Mouse (Mus musculus) thymus, adult 2 months (tissue): ENCODE measurements around the gene Tnfrsf14. TPM values are rescaled to one million over a fixed set of nuclear protein-coding genes. Genes with fewer than 3 reads are reported as not detected.

Source experiments
- DNase-seq: peaks from one replicate; pipeline ENCODE4 v3.0.0; 2021
- H3K27ac ChIP-seq: fragments of 200-500 bp; 2 replicates; pipeline ENCODE4 v1.5.1; 2012; ENCODE audit warnings: low read length, control low read depth; ENCODE audit not compliant: control insufficient read depth, insufficient read depth
- H3K27me3 ChIP-seq: fragments of 200-500 bp; 2 replicates; pipeline ENCODE4 v1.6.1; 2012; ENCODE audit warnings: mild to moderate bottlenecking, low read length, moderate library complexity, mixed read lengths; ENCODE audit not compliant: control insufficient read depth, insufficient read depth
- H3K36me3 ChIP-seq: fragments of 200-500 bp; 2 replicates; pipeline ENCODE4 v1.6.1; 2012; ENCODE audit warnings: mild to moderate bottlenecking, low read length, moderate library complexity; ENCODE audit not compliant: control insufficient read depth, insufficient read depth
- H3K4me1 ChIP-seq: fragments of 200-500 bp; replicated peaks from 2 replicates; pipeline ENCODE4 v1.6.1; 2012; ENCODE audit warnings: low read length; ENCODE audit not compliant: control insufficient read depth, insufficient read depth
- H3K4me3 ChIP-seq: fragments of 200-500 bp; 2 replicates; pipeline ENCODE4 v1.5.1; 2012; ENCODE audit warnings: mild to moderate bottlenecking, low read length, control low read depth, moderate library complexity; ENCODE audit not compliant: control insufficient read depth, insufficient read depth
- CTCF ChIP-seq: fragments of 200-500 bp; IDR thresholded peaks from 2 replicates; pipeline ENCODE4 v1.5.1; 2012; ENCODE audit warnings: mild to moderate bottlenecking, control low read depth, low read length, moderate library complexity, borderline replicate concordance; ENCODE audit not compliant: control insufficient read depth, poor library complexity, insufficient read depth; ENCODE audit errors: extremely low read depth
- POLR2A ChIP-seq: fragments of 200-500 bp; IDR thresholded peaks from 2 replicates; pipeline ENCODE4 v1.6.1; 2012; ENCODE audit warnings: mild to moderate bottlenecking, low read length, control low read depth, moderate library complexity; ENCODE audit not compliant: control insufficient read depth, poor library complexity, insufficient read depth; ENCODE audit errors: extremely low read depth
- WGBS: fragments of 180-500 bp; shearing (Covaris S2); methylation state at CpG from one replicate; pipeline ENCODE4 v1.1.7; 2018; 5-methylcytosine and 5-hydroxymethylcytosine counted together
- polyA plus RNA-seq: library from polyadenylated mRNA; depleted of rRNA; stranded (reverse); fragments of >200 nt; gene quantifications from 2 replicates; pipeline ENCODE4 v1.2.3, GENCODE M21; 2012

Gene Tnfrsf14
- polyA plus RNA-seq, 1 experiment, result 227 TPM

- H3K36me3 ChIP-seq, result no peaks in the 10 kb centered on the region
- H3K4me1 ChIP-seq, result peaks cover 45% of the 10 kb centered on the region
- H3K27ac ChIP-seq, result no peak overlapping the region
- TF ChIP-seq POLR2A (no peak), CTCF (no peak)
- DNase-seq, result no peak
- WGBS, result 43% methylated on average over 20 of the region's 20 CpGs
- H3K27me3 ChIP-seq, result no peaks in the 10 kb centered on the region; the same call in 1 of the 2 replicates
- H3K4me3 ChIP-seq, result peak overlapping the region; percentile 53
Measured at GRCm38 (mm10) chr4:154960021-154960689, 31.8 kb upstream of the Tnfrsf14 start.

- Histone ChIP-seq H3K4me1 (peaks cover 40% of the 10 kb centered on the region), H3K27ac (no peak overlapping the region), H3K27me3 (no peaks in the 10 kb centered on the region; the same call in 1 of the 2 replicates), H3K36me3 (no peaks in the 10 kb centered on the region), H3K4me3 (no peak overlapping the region)
- TF ChIP-seq CTCF (no peak), POLR2A (no peak)
- DNase-seq, result no peak
- WGBS, result 84% methylated on average over 8 of the region's 8 CpGs
Measured at GRCm38 (mm10) chr4:154958621-154959020, 30.3 kb upstream of the Tnfrsf14 start.

- no peaks in the 10 kb centered on the region for H3K36me3 ChIP-seq
- no peak for DNase-seq
- no peak overlapping the region for H3K4me3 ChIP-seq
- H3K27ac ChIP-seq, result no peak overlapping the region
- peaks cover 3% of the 10 kb centered on the region; the same call in 1 of the 2 replicates for H3K27me3 ChIP-seq
- WGBS, result 35% methylated on average over 15 of the region's 15 CpGs
- no peak for TF ChIP-seq POLR2A
- H3K4me1 ChIP-seq, result peaks cover 36% of the 10 kb centered on the region
Measured at GRCm38 (mm10) chr4:154958171-154958570, 29.8 kb upstream of the Tnfrsf14 start.

- peaks cover 3% of the 10 kb centered on the region; the same call in 1 of the 2 replicates for H3K27me3 ChIP-seq
- H3K27ac ChIP-seq, result no peak overlapping the region
- H3K4me1 ChIP-seq, result peaks cover 29% of the 10 kb centered on the region
- H3K36me3 ChIP-seq, result no peaks in the 10 kb centered on the region
- TF ChIP-seq CTCF, result no peak
- TF ChIP-seq POLR2A, result no peak
- no peak overlapping the region for H3K4me3 ChIP-seq
- DNase-seq, result no peak
- WGBS, result 87% methylated on average over 13 of the region's 13 CpGs
Measured at GRCm38 (mm10) chr4:154957289-154957993, 29.1 kb upstream of the Tnfrsf14 start.

GRCm38 (mm10) chr4:154956604-154957003, 28.2 kb upstream of the Tnfrsf14 start:
- no peak for DNase-seq
- Histone ChIP-seq H3K4me3 (no peak overlapping the region), H3K27ac (no peak overlapping the region), H3K36me3 (no peaks in the 10 kb centered on the region), H3K27me3 (peaks cover 3% of the 10 kb centered on the region; the same call in 1 of the 2 replicates), H3K4me1 (peaks cover 20% of the 10 kb centered on the region)
- WGBS, result 89% methylated on average over 9 of the region's 9 CpGs
- no peak for TF ChIP-seq POLR2A
- no peak for TF ChIP-seq CTCF

GRCm38 (mm10) chr4:154952461-154953241, 24.3 kb upstream of the Tnfrsf14 start:
- Histone ChIP-seq H3K27ac (no peak overlapping the region), H3K4me3 (no peak overlapping the region), H3K36me3 (no peaks in the 10 kb centered on the region), H3K27me3 (peaks cover 3% of the 10 kb centered on the region; the same call in 1 of the 2 replicates), H3K4me1 (no peaks in the 10 kb centered on the region)
- no peak for DNase-seq
- TF ChIP-seq CTCF, result no peak
- TF ChIP-seq POLR2A, result no peak
- WGBS, result 18% methylated on average over 26 of the region's 26 CpGs

GRCm38 (mm10) chr4:154949589-154949982, 21.2 kb upstream of the Tnfrsf14 start:
- WGBS, result 15% methylated on average over 16 of the region's 16 CpGs
- no peak for DNase-seq
- H3K27ac ChIP-seq, result no peak overlapping the region
- H3K4me3 ChIP-seq, result no peak overlapping the region
- TF ChIP-seq POLR2A (no peak), CTCF (no peak)
- H3K4me1 ChIP-seq, result no peaks in the 10 kb centered on the region
- H3K36me3 ChIP-seq, result no peaks in the 10 kb centered on the region
- peaks cover 3% of the 10 kb centered on the region; the same call in 1 of the 2 replicates for H3K27me3 ChIP-seq
